Mouse (Mus musculus) left cerebral cortex, adult 9 months (tissue): ENCODE data around the gene Il4i1.

ENCODE experiments used
- DNase-seq, 2 experiments: peaks; one replicate each; pipeline ENCODE4 v3.0.0; 2022; ENCODE audit warnings: low spot score in 2 of 2

The Il4i1 gene

GRCm38 (mm10) chr7:44815721-44816469 is at the start of gene Il4i1, which contains the start of gene Nup62:
TSS of gene Il4i1 (plus strand) at chr7:44816387.
TSS of gene Nup62 (plus strand) at chr7:44816088.
- peak; percentile 95 to 98 for DNase-seq

GRCm38 (mm10) chr7:44768129-44768528 is 48.1 kb upstream of the Il4i1 start:
- DNase-seq, result no peak

- no peak for DNase-seq
Observed at GRCm38 (mm10) chr7:44770046-44770578, 46.1 kb upstream of the Il4i1 start.

- DNase-seq, result no peak
Observed at GRCm38 (mm10) chr7:44772591-44773204, 43.5 kb upstream of the Il4i1 start.

- no peak for DNase-seq
Observed at GRCm38 (mm10) chr7:44776849-44777498, 39.2 kb upstream of the Il4i1 start.

- DNase-seq, result no peak
Observed at GRCm38 (mm10) chr7:44780101-44780500, 36.1 kb upstream of the Il4i1 start.

GRCm38 (mm10) chr7:44789531-44789930 is 26.7 kb upstream of the Il4i1 start:
- DNase-seq, result no peak

GRCm38 (mm10) chr7:44790066-44790465 is 26.1 kb upstream of the Il4i1 start:
- DNase-seq, result no peak

- DNase-seq, result no peak
Observed at GRCm38 (mm10) chr7:44792781-44793180, 23.4 kb upstream of the Il4i1 start.

- no peak for DNase-seq
Observed at GRCm38 (mm10) chr7:44808927-44809326, 7.3 kb upstream of the Il4i1 start.

GRCm38 (mm10) chr7:44809466-44809865 is 6.7 kb upstream of the Il4i1 start:
- no peak for DNase-seq

GRCm38 (mm10) chr7:44810365-44810764 is 5.8 kb upstream of the Il4i1 start:
- no peak for DNase-seq

GRCm38 (mm10) chr7:44810819-44811557 is 5.2 kb upstream of the Il4i1 start:
- DNase-seq, result no peak

- no peak for DNase-seq
Observed at GRCm38 (mm10) chr7:44812651-44813325, 3.4 kb upstream of the Il4i1 start.

GRCm38 (mm10) chr7:44813985-44814384 is 2.2 kb upstream of the Il4i1 start:
- no peak for DNase-seq

- no peak for DNase-seq
Observed at GRCm38 (mm10) chr7:44814423-44814822, 1.8 kb upstream of the Il4i1 start.

GRCm38 (mm10) chr7:44814952-44815553 is 1.1 kb upstream of the Il4i1 start:
- DNase-seq, result no peak

GRCm38 (mm10) chr7:44816470-44817021 is 359 bp downstream of the Il4i1 start, which contains the start of gene Atf5:
TSS of gene Atf5 (minus strand) at chr7:44816658.
- DNase-seq, result no peak

- DNase-seq, result no peak
Observed at GRCm38 (mm10) chr7:44817441-44817840, 1.3 kb downstream of the Il4i1 start.

GRCm38 (mm10) chr7:44818164-44818563 is 2.0 kb downstream of the Il4i1 start:
- no peak for DNase-seq
